Mouse (Mus musculus): ENCODE measurements around the gene Astl. TPM values are rescaled to one million over a fixed set of nuclear protein-coding genes. Genes with fewer than 3 reads are reported as not detected.
"Not testable (repeated sequence)": the region's sequence is repeated elsewhere in the genome, so short reads cannot be mapped to it uniquely, and the experiment has no call there.

The Astl gene
- polyA plus RNA-seq (2011; ENCODE audit: insufficient read depth, insufficient read length, low replicate concordance, missing spikeins), result not detected in 2 replicates

GRCm38 (mm10) chr2:127338416-127338815, at the start of gene Astl:
Gene Astl, plus strand, starts transcription at chr2:127338639.
- Histone ChIP-seq H3K27ac (ENCODE audit: control insufficient read depth, insufficient read depth, low read depth, low read length, poor library complexity) (peak within 1 kb of the TSS; percentile 97), H3K4me3 (replicated peaks; ENCODE audit: control insufficient read depth, low read depth, low read length) (peak within 1 kb of the TSS; percentile 78), H3K4me1 (ENCODE audit: control insufficient read depth, insufficient read depth, low read length) (peaks cover 1% of the 10 kb centered on the region; the same call in 1 of the 2 replicates)
- TF ChIP-seq CTCF (IDR thresholded peaks at IDR 0.05; ENCODE audit: control insufficient read depth, insufficient read depth, low read length), result no peak
- TF ChIP-seq POLR2A (IDR thresholded peaks at IDR 0.05; ENCODE audit: borderline replicate concordance, control insufficient read depth, low read depth, low read length), result no peak
- 23% methylated on average over 4 of the region's 4 CpGs for WGBS

GRCm38 (mm10) chr2:127292250-127292649, 46.2 kb upstream of the Astl start:
- 88% methylated on average over 4 of the region's 4 CpGs for WGBS
- TF ChIP-seq POLR2A (IDR thresholded peaks at IDR 0.05; ENCODE audit: borderline replicate concordance, control insufficient read depth, low read depth, low read length) (no peak), CTCF (IDR thresholded peaks at IDR 0.05; ENCODE audit: control insufficient read depth, insufficient read depth, low read length) (no peak)

GRCm38 (mm10) chr2:127297001-127297805, 41.2 kb upstream of the Astl start:
- Histone ChIP-seq H3K4me3 (replicated peaks; ENCODE audit: control insufficient read depth, low read depth, low read length) (no peak overlapping the region), H3K4me1 (ENCODE audit: control insufficient read depth, insufficient read depth, low read length) (peaks cover 7% of the 10 kb centered on the region; the same call in 1 of the 2 replicates), H3K27ac (ENCODE audit: control insufficient read depth, insufficient read depth, low read depth, low read length, poor library complexity) (no peak overlapping the region)
- no peak for TF ChIP-seq POLR2A (IDR thresholded peaks at IDR 0.05; ENCODE audit: borderline replicate concordance, control insufficient read depth, low read depth, low read length)
- TF ChIP-seq CTCF (IDR thresholded peaks at IDR 0.05; ENCODE audit: control insufficient read depth, insufficient read depth, low read length), result no peak
- 83% methylated on average over 7 of the region's 7 CpGs for WGBS

More at GRCm38 (mm10) chr2:127292250-127292649, 46.2 kb upstream of the Astl start:
- Histone ChIP-seq H3K27ac (ENCODE audit: control insufficient read depth, insufficient read depth, low read depth, low read length, poor library complexity) (no peak overlapping the region), H3K4me1 (ENCODE audit: control insufficient read depth, insufficient read depth, low read length) (no peaks in the 10 kb centered on the region; the same call in 1 of the 2 replicates), H3K4me3 (replicated peaks; ENCODE audit: control insufficient read depth, low read depth, low read length) (no peak overlapping the region)

DNA sequence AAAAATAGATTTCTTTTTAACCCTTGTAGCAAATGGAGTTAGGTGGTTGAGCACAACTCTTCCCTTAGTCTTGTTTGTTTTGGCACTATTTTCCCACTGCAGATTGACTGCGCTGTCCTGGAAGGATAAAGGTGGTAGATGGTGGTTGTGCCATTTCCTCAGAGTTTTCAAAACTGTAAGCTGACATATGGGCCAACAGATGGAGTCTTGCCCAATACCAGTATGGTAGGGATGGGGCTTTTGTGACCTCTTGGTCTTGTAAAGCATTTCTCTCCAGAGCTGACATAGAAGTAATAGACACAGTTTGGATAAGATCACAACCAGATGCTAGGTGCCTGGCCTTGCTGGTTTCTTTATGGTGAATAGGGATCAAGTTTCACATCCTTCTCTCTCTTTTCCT, 40.4 kb upstream of the Astl start:
- no peak overlapping the region for H3K4me3 ChIP-seq (replicated peaks; ENCODE audit: control insufficient read depth, low read depth, low read length)
- TF ChIP-seq POLR2A (IDR thresholded peaks at IDR 0.05; ENCODE audit: borderline replicate concordance, control insufficient read depth, low read depth, low read length) (no peak), CTCF (IDR thresholded peaks at IDR 0.05; ENCODE audit: control insufficient read depth, insufficient read depth, low read length) (no peak)
- H3K27ac ChIP-seq (ENCODE audit: control insufficient read depth, insufficient read depth, low read depth, low read length, poor library complexity), result no peak overlapping the region; the same call in 1 of the 2 replicates
- WGBS, result 56% methylated on average over 1 of the region's 1 CpGs
- peaks cover 7% of the 10 kb centered on the region; the same call in 1 of the 2 replicates for H3K4me1 ChIP-seq (ENCODE audit: control insufficient read depth, insufficient read depth, low read length)

DNA sequence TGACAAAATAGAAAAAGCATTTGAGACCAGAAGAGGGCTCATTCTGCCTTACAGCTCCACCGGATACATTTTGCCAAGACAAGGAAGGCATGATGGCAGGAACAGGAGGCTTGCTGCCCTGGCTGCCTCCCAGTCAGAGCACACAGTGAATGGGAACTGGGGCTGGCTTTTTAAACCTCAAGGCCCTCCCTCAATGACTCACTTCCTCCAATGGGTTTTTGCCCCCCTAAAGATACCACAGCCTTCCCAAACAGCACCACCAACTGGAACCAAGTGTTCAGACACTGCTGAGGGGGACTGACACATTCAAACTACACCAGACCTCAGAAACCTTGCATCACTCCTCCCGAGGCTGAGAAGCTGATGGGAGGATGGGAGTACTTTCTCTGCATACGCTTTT, 37.7 kb upstream of the Astl start:
- peaks cover 7% of the 10 kb centered on the region; the same call in 1 of the 2 replicates for H3K4me1 ChIP-seq (ENCODE audit: control insufficient read depth, insufficient read depth, low read length)
- TF ChIP-seq POLR2A (IDR thresholded peaks at IDR 0.05; ENCODE audit: borderline replicate concordance, control insufficient read depth, low read depth, low read length), result no peak
- no peak for TF ChIP-seq CTCF (IDR thresholded peaks at IDR 0.05; ENCODE audit: control insufficient read depth, insufficient read depth, low read length)
- WGBS, result 61% methylated on average over 3 of the region's 3 CpGs
- peak overlapping the region; percentile 39; the same call in 1 of the 2 replicates for H3K27ac ChIP-seq (ENCODE audit: control insufficient read depth, insufficient read depth, low read depth, low read length, poor library complexity)
- H3K4me3 ChIP-seq (replicated peaks; ENCODE audit: control insufficient read depth, low read depth, low read length), result no peak overlapping the region

- WGBS, result 65% methylated on average over 3 of the region's 3 CpGs
- TF ChIP-seq CTCF (IDR thresholded peaks at IDR 0.05; ENCODE audit: control insufficient read depth, insufficient read depth, low read length) (no peak), POLR2A (IDR thresholded peaks at IDR 0.05; ENCODE audit: borderline replicate concordance, control insufficient read depth, low read depth, low read length) (no peak)
- no peak overlapping the region for H3K4me3 ChIP-seq (replicated peaks; ENCODE audit: control insufficient read depth, low read depth, low read length)
Measured at GRCm38 (mm10) chr2:127301883-127302282, 36.6 kb upstream of the Astl start.

DNA sequence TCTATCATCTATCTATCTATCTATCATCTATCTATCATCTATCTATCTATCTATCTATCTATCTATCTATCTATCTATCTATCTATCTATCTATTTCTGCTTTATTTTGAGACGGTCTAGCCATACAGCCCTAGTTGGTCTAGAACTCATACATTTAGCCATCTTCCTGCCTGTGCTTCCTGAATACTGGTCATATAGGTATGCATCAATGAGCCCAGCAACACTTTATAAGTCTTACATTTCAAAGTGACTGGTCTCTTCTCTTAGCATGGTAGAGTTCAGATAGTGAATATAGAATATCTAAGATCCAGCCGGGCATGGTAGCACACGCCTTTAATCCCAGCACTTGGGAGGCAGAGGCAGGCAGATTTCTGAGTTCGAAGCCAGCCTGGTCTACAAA, 34.2 kb upstream of the Astl start:
- not testable (repeated sequence) for H3K4me1 ChIP-seq (ENCODE audit: control insufficient read depth, insufficient read depth, low read length); H3K4me3 ChIP-seq (replicated peaks; ENCODE audit: control insufficient read depth, low read depth, low read length); H3K27ac ChIP-seq (ENCODE audit: control insufficient read depth, insufficient read depth, low read depth, low read length, poor library complexity)
- whole genome bisulfite sequencing, result 81% methylated on average over 4 of the region's 4 CpGs

More at GRCm38 (mm10) chr2:127301883-127302282, 36.6 kb upstream of the Astl start:
- Histone ChIP-seq H3K4me1 (ENCODE audit: control insufficient read depth, insufficient read depth, low read length) (peaks cover 7% of the 10 kb centered on the region; the same call in 1 of the 2 replicates), H3K27ac (ENCODE audit: control insufficient read depth, insufficient read depth, low read depth, low read length, poor library complexity) (no peak overlapping the region; the same call in 1 of the 2 replicates)

DNA sequence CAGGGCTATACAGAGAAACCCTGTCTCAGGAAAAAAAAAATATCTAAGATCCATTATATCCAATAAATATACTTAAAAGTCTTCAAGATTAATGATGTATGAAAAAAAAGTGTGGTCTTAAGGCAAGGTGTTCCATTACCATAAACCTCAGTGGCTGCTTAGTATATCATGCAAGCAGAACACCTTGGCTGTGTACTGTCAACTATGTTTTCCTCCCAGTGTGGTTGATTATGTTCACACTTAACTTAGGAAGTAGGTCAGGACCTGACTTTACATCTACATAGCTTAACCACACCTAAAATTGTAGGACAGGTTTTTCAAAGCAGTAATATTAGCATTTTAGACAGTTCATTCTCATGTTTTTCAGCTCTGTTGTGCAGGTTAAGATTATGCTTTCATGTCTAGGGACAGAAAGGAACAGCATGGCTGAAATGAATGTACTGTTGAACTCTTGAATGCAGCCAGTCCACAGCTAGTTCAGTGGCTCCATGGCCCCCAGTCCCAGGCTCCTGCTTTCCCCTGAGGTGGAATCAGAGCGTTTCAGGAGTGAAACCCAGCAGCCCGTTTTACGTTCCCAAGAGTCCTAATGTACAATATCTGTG, 33.7 kb upstream of the Astl start:
- no peak for TF ChIP-seq CTCF (IDR thresholded peaks at IDR 0.05; ENCODE audit: control insufficient read depth, insufficient read depth, low read length)
- no peak for TF ChIP-seq POLR2A (IDR thresholded peaks at IDR 0.05; ENCODE audit: borderline replicate concordance, control insufficient read depth, low read depth, low read length)
- Histone ChIP-seq H3K4me1 (ENCODE audit: control insufficient read depth, insufficient read depth, low read length) (peaks cover 3% of the 10 kb centered on the region; the same call in 1 of the 2 replicates), H3K4me3 (replicated peaks; ENCODE audit: control insufficient read depth, low read depth, low read length) (no peak overlapping the region), H3K27ac (ENCODE audit: control insufficient read depth, insufficient read depth, low read depth, low read length, poor library complexity) (no peak overlapping the region)
- 91% methylated on average over 3 of the region's 3 CpGs for WGBS

Measured in bone marrow, adult 2 months (tissue).